Mouse (Mus musculus) kidney, embryonic 16.5 days (tissue): Measurements from ENCODE around the gene Fam126a. TPM values are rescaled to one million over a fixed set of nuclear protein-coding genes. Genes with fewer than 3 reads are reported as not detected.

Experiments
- ATAC-seq: fragments of 200-750 bp; cut with Nextera tagmentation; 2 replicates; pipeline ENCODE4 v1.8.0; 2017; ENCODE audit warnings: moderate TSS enrichment; ENCODE audit not compliant: low FRiP score, low TSS enrichment
- H3K27ac ChIP-seq: fragments of 300-500 bp; sonication (generic); 2 replicates; pipeline ENCODE4 v1.5.1; 2014; ENCODE audit warnings: low read length
- H3K27me3 ChIP-seq: fragments of 300-500 bp; sonication (generic); 2 replicates; pipeline ENCODE4 v1.6.1; 2014; ENCODE audit warnings: low read length, control low read depth, mixed read lengths; ENCODE audit not compliant: insufficient read depth
- H3K36me3 ChIP-seq: fragments of 300-500 bp; sonication (generic); 2 replicates; pipeline ENCODE4 v1.6.1; 2014; ENCODE audit warnings: low read length, control low read depth, mixed read lengths; ENCODE audit not compliant: insufficient read depth
- H3K4me1 ChIP-seq: fragments of 300-500 bp; sonication (generic); 2 replicates; pipeline ENCODE4 v1.6.1; 2014; ENCODE audit warnings: low read length, control low read depth, mixed read lengths; ENCODE audit not compliant: insufficient read depth
- H3K4me2 ChIP-seq: fragments of 300-500 bp; sonication (generic); replicated peaks from 2 replicates; pipeline ENCODE4 v1.6.1; 2014; ENCODE audit warnings: low read depth, low read length
- H3K4me3 ChIP-seq: fragments of 300-500 bp; sonication (generic); 2 replicates; pipeline ENCODE4 v1.5.1; 2014; ENCODE audit warnings: mild to moderate bottlenecking, low read length
- H3K9ac ChIP-seq: fragments of 300-500 bp; sonication (generic); replicated peaks from 2 replicates; pipeline ENCODE4 v1.6.1; 2014; ENCODE audit warnings: low read length
- H3K9me3 ChIP-seq: fragments of 300-500 bp; sonication (generic); 2 replicates; pipeline ENCODE4 v1.6.1; 2016; ENCODE audit warnings: low read length, control low read depth
- WGBS: fragments of 180-500 bp; shearing (Covaris S2); extraction: QIAGEN DNeasy Blood & Tissue Kit; methylation state at CpG from one replicate; pipeline ENCODE4 v1.1.7; 2014; 5-methylcytosine and 5-hydroxymethylcytosine counted together
- polyA plus RNA-seq: library from polyadenylated mRNA; unstranded; fragments of >200 nt; fragmentation: Nextera tagmentation; extraction: Ambion mirVana; gene quantifications from 2 replicates; pipeline ENCODE4 v1.2.1, GENCODE M21; 2015

Gene Fam126a
- polyA plus RNA-seq, 1 experiment from 2014 or later, result 22.4 TPM

DNA sequence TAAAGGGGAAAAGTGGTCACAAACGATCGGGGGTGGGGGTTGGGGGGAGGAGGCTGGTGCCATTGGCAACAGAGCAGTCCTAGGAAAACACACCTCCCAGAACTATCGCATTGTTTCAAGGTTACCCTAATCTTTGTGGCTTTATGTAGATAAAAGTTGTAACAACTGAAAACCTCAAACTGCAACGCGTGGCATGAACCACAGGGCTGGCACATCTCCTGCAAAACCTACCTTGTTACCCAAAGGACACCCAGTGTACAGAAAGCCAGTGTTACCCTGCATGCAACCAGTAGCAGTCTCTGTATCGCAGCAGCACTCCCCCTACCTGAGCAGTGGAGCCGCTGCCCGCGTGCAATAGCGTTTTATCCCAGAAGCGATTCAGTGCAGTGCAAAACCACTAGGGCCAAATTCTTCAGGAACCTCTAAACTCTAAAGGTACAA is 1.1 kb downstream of the Fam126a start:
- Histone ChIP-seq H3K4me1 (0 out of 2 replicates have a peak, but pooled peaks cover 2% of the 10 kb centered on the region), H3K4me3 (peak overlapping the region; percentile 93), H3K36me3 (no peaks in the 10 kb centered on the region), H3K27ac (peak overlapping the region; percentile 65; the same call in 1 of the 2 replicates), H3K27me3 (no peaks in the 10 kb centered on the region), H3K9me3 (no peaks in the 10 kb centered on the region), H3K4me2 (peak overlapping the region; percentile 94), H3K9ac (peak overlapping the region; percentile 86)
- WGBS, result 2% methylated on average over 11 of the region's 11 CpGs
- ATAC-seq, result peak; percentile 43

DNA sequence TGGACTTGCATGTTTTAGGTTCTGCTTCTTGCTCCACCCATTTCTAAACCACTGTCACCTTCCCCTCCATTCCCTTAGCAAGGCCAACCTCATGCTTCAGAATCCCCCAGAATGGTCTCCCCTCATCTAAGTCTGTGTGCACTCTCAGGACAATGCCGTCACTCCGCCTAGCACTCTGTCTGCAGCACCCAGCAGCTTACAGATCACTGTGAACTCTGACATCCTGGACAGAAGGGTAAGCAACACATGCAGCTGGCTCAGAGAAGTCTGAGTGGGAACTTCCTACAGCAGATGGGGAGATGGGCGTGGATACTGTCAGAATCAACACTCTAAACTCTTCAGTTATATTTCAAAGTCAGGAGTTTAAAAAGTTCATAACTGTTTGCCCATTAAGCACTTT is 5.5 kb downstream of the Fam126a start:
- WGBS, result 55% methylated on average over 3 of the region's 3 CpGs
- H3K4me1 ChIP-seq, result 0 out of 2 replicates have a peak, but pooled peaks cover 6% of the 10 kb centered on the region
- H3K9ac ChIP-seq, result no peak overlapping the region
- H3K4me2 ChIP-seq, result no peak overlapping the region
- ATAC-seq, result peak; percentile 71; the same call in 1 of the 2 replicates
- H3K27ac ChIP-seq, result no peak overlapping the region
- H3K4me3 ChIP-seq, result no peak overlapping the region
- H3K9me3 ChIP-seq, result no peaks in the 10 kb centered on the region
- H3K27me3 ChIP-seq, result no peaks in the 10 kb centered on the region
- no peaks in the 10 kb centered on the region for H3K36me3 ChIP-seq

DNA sequence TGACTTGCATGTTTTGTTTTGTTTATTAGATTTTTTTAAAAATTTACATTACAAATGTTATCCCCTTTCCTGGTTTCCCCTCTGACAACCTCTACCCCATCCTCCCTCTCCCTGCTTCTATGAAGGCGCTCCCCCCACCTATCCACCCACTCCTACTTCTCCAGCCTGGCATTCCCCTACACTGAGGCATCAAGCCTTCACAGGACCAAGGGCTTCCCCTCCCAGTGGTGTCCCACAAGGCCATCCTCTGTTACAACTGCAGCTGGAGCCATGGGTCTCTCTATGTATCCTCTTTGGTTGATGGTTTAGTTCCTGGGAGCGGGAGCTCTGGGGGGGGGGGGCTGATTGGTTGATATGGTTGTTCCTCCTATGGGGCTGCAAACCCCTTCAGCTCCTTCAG is 7.3 kb downstream of the Fam126a start:
- no peak for ATAC-seq
- WGBS, result 100% methylated on average over 2 of the region's 2 CpGs

DNA sequence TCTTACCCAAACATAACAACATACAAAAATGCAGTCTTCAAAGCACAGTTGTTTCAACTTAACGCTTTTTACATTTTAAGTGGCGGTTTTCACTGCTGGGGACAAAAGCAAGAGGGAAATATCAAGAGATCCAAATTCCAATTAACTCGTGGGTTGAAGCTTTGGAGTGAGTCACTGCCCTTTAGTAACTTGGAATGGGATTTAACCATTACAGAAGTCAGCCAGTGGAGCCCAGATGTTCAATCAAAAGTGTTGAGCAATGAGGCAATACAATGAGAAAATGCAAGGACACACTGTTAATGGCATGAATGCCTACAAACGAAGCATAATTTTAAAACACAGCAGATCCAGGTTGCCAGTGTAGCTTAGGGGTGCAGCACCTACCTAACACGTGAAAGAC is 8.8 kb downstream of the Fam126a start:
- Histone ChIP-seq H3K9me3 (no peaks in the 10 kb centered on the region), H3K27me3 (no peaks in the 10 kb centered on the region), H3K27ac (no peak overlapping the region), H3K4me3 (no peak overlapping the region), H3K36me3 (no peaks in the 10 kb centered on the region), H3K4me2 (no peak overlapping the region), H3K9ac (no peak overlapping the region), H3K4me1 (0 out of 2 replicates have a peak, but pooled peaks cover 4% of the 10 kb centered on the region)
- no peak for ATAC-seq
- WGBS, result 73% methylated on average over 5 of the region's 5 CpGs

More for the DNA sequence above, 7.3 kb downstream of the Fam126a start:
- Histone ChIP-seq H3K36me3 (no peaks in the 10 kb centered on the region), H3K9me3 (no peaks in the 10 kb centered on the region), H3K27ac (no peak overlapping the region), H3K4me3 (no peak overlapping the region), H3K9ac (no peak overlapping the region), H3K4me1 (0 out of 2 replicates have a peak, but pooled peaks cover 4% of the 10 kb centered on the region), H3K27me3 (no peaks in the 10 kb centered on the region), H3K4me2 (no peak overlapping the region)

DNA sequence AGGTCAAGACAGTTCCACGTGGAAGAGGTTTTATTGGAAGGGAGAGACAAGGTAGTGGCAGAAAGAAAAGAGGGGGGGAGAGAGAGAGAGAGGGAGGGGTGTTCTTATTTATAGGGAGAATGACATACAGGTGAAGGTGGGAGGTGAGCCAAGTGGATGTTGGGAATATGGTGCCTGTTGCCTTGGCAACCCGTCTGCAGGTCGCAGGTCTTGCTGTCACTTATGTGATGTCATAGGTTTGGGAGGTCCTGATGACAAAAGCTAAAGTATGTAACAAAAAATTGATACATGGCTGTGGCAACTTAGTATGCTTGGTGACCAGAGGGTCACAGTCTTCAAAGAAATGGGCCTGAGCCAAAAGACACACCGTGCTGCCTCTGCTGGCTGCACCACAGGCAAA is 10.1 kb downstream of the Fam126a start:
- no peak overlapping the region for H3K9ac ChIP-seq
- H3K4me1 ChIP-seq, result 0 out of 2 replicates have a peak, but pooled peaks cover 4% of the 10 kb centered on the region
- H3K4me2 ChIP-seq, result no peak overlapping the region
- no peak overlapping the region for H3K27ac ChIP-seq
- H3K9me3 ChIP-seq, result no peaks in the 10 kb centered on the region
- H3K36me3 ChIP-seq, result no peaks in the 10 kb centered on the region
- no peak overlapping the region for H3K4me3 ChIP-seq
- no peak for ATAC-seq
- no peaks in the 10 kb centered on the region for H3K27me3 ChIP-seq
- WGBS, result 61% methylated on average over 4 of the region's 4 CpGs

DNA sequence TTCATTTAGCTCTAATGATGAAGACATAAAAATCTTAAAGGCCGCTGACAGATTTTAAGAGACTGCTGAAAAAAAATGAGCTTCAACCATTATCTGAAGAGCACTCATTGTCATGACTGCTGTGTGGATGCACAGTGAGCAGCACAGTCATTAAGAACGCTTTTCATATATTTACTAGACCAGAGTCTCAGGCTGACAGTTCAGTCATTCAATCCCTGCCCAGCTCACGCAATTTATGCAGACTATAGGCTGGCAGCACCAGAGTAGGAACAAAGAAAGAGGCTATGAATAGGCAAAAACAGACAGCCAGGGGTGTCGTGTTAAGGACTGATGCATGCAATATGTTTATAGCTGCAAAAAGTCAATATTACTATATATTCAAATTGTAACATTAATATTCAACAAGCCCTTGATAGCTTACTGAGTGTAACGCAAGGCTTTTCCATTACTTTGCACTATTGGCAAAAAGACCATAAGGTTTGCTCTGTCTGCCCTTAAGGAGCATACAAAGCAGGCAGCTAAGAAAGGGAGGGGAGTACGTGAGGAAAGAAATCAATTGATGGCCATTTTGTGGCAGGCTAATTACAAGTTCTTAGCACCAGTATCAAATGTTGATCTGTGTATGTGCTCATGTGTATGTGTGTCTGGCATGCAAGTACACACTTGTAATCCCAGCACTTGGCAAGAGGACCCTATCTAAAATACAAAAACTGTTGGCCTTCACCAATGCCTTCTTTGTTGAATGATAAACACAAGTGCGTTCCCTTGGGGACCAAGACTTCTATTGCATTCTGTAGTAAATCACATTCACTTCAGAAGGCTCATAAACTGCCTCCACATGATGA is 10.9 kb downstream of the Fam126a start:
- 76% methylated on average over 7 of the region's 7 CpGs for WGBS

DNA sequence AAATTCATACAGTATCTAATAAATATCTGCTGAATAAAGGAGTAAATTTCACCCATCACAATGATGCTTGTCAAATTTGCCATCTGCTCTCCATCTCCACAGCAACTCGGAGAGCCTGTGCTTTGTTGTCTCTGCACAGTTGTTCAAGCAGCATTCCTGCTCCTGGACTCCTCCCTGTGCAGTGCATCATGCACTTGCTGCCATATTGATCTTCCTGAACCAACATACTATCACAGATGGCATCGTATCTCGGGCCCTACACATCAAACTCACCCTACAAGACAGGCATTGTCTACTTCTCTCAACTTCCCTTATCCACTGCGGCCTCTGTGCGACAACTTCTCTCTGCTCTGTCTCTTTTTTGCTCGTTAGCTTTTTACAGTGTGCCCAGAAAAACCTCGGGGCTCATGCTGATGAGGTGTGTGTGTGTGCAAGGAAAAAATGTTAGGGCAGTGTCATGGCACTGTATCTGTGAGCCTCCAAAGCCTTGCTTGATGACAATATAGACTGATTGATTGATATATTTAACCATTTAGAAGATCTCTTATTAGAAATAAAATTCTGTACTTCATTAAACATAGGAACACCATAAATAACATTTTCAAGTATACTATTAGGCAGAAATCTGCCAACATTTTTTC is 11.7 kb downstream of the Fam126a start:
- H3K27me3 ChIP-seq, result no peaks in the 10 kb centered on the region
- no peak overlapping the region for H3K4me3 ChIP-seq
- no peak for ATAC-seq
- H3K9ac ChIP-seq, result no peak overlapping the region
- WGBS, result 87% methylated on average over 7 of the region's 7 CpGs
- 0 out of 2 replicates have a peak, but pooled peaks cover 4% of the 10 kb centered on the region for H3K4me1 ChIP-seq
- H3K27ac ChIP-seq, result no peak overlapping the region
- no peaks in the 10 kb centered on the region for H3K36me3 ChIP-seq
- H3K9me3 ChIP-seq, result no peaks in the 10 kb centered on the region
- H3K4me2 ChIP-seq, result no peak overlapping the region

More for the DNA sequence above, 10.9 kb downstream of the Fam126a start:
- no peak overlapping the region for H3K4me3 ChIP-seq
- no peak overlapping the region for H3K4me2 ChIP-seq
- no peak for ATAC-seq
- no peaks in the 10 kb centered on the region for H3K9me3 ChIP-seq
- H3K27me3 ChIP-seq, result no peaks in the 10 kb centered on the region
- H3K9ac ChIP-seq, result no peak overlapping the region
- 0 out of 2 replicates have a peak, but pooled peaks cover 4% of the 10 kb centered on the region for H3K4me1 ChIP-seq
- no peaks in the 10 kb centered on the region for H3K36me3 ChIP-seq
- no peak overlapping the region for H3K27ac ChIP-seq

DNA sequence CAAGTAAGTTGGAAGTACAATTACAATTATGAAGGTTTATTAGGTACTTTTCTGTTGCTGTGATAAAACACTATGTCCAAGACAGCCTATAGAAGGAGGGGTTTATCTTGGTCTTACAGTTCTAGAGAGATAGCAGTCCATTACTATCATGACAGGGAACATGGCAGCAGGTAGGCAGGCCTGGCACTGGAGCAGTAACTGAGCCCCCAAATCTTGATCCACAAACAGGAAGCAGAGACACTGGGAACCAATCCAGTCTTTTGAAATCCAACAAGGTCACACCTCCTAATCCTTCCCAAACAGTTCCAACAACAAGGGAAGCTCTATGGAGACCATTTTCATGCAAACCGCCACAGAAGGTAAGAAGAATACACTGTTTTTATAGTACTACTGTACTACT is 13.6 kb downstream of the Fam126a start:
- no peak overlapping the region for H3K27ac ChIP-seq
- no peak for ATAC-seq
- WGBS, result 89% methylated on average over 1 of the region's 1 CpGs

DNA sequence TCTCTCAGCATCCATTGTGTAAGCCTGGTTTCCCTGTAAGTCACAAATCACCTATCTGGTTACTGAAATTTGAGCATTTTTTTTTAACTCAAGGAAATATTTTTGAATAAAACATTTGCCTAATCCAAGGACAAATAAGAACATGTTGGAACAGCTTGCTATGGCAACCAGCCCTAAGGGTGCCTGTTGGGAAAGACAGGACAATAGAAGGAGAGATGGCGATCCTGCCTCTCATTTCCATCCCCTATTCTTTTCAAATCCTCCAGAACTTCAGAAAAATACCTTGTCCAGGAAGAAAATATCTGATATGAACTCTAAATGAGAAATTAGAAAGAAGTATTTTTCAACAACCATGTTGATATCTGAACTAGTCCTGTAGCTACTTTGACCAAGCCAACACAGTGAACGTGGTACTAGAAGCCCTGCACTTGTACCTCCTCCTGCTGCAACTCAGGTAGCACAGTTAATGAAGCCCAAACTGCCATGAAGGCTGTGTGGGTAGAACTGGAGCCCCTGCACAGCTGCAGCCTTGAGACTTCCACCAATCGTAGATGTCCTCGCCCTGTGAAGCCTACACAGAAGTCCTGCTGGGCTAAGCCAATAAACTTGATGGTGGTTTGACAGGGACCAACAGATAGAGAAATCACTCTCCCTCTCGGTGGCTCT is 17.0 kb downstream of the Fam126a start:
- WGBS, result 82% methylated on average over 5 of the region's 5 CpGs
- no peaks in the 10 kb centered on the region for H3K9me3 ChIP-seq

More for the DNA sequence above, 13.6 kb downstream of the Fam126a start:
- H3K4me3 ChIP-seq, result no peak overlapping the region
- no peaks in the 10 kb centered on the region for H3K27me3 ChIP-seq
- H3K4me1 ChIP-seq, result 0 out of 2 replicates have a peak, but pooled peaks cover 4% of the 10 kb centered on the region
- H3K9me3 ChIP-seq, result no peaks in the 10 kb centered on the region
- no peak overlapping the region for H3K4me2 ChIP-seq
- H3K36me3 ChIP-seq, result no peaks in the 10 kb centered on the region
- no peak overlapping the region for H3K9ac ChIP-seq

More for the DNA sequence above, 17.0 kb downstream of the Fam126a start:
- H3K27me3 ChIP-seq, result no peaks in the 10 kb centered on the region
- no peak overlapping the region for H3K4me2 ChIP-seq
- no peak overlapping the region for H3K9ac ChIP-seq
- no peak for ATAC-seq
- no peaks in the 10 kb centered on the region for H3K36me3 ChIP-seq
- H3K4me3 ChIP-seq, result no peak overlapping the region
- no peaks in the 10 kb centered on the region for H3K4me1 ChIP-seq
- H3K27ac ChIP-seq, result no peak overlapping the region
